Mouse (Mus musculus) liver, postnatal 0 days (tissue): ENCODE data around the gene Zfp420.

ENCODE experiments used
- CTCF ChIP-seq: sonication (generic); IDR thresholded peaks from 2 replicates; pipeline ENCODE4 v1.5.1; 2016; ENCODE audit warnings: antibody characterized with exemption, low read depth
- EP300 ChIP-seq: IDR thresholded peaks from 2 replicates; pipeline ENCODE4 v1.6.1; 2016; ENCODE audit warnings: antibody characterized with exemption, low read depth, mild to moderate bottlenecking

DNA sequence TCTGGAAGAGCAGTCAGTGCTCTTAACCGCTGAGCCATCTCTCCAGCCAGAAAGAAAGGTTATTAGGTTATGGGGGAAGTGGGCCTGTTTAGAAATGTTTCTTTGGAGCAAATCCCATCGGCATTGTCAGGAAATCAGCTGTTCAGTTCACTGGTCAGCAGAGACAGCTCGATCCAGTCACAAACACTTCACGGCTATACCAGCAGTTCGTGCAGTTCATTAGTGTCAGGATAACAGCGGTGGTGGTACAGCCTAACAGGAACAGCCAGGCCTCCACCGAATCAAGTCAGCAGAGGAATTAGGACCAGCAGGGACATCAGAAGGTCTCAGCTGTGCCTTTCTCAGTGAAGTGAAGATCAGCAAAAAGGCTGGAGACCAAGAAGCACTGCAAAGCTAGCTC, 21.1 kb downstream of the Zfp420 start:
- TF ChIP-seq EP300 (no peak), CTCF (no peak)
